Mouse (Mus musculus): ENCODE data around the gene Vsig2. TPM values are rescaled to one million over a fixed set of nuclear protein-coding genes. Genes with fewer than 3 reads are reported as not detected.

Vsig2 gene
- not detected for polyA plus RNA-seq (2012; fragmentation: generic; extraction: Trizol)

GRCm38 (mm10) chr9:37539170-37540025, at the start of gene Vsig2:
TSS of gene Vsig2 (plus strand) at chr9:37539255.
- no peaks in the 10 kb centered on the region for H3K79me2 ChIP-seq (ENCODE audit: control insufficient read depth, insufficient read depth)
- H3K36me3 ChIP-seq (ENCODE audit: control insufficient read depth, insufficient read depth) = no peaks in the 10 kb centered on the region
- H3ac ChIP-seq (ENCODE audit: control insufficient read depth, insufficient read length) = no peak within 1 kb of the TSS
- TF ChIP-seq REST (IDR thresholded peaks at IDR 0.05; ENCODE audit: insufficient read depth, insufficient read length) (no peak), POLR2AphosphoS2 (IDR thresholded peaks at IDR 0.05; ENCODE audit: insufficient read length, low read depth) (no peak), CEBPB (IDR thresholded peaks at IDR 0.05; ENCODE audit: insufficient read depth, poor library complexity, severe bottlenecking) (no peak), TCF3 (IDR thresholded peaks at IDR 0.05; ENCODE audit: insufficient read length, low read depth) (no peak), MYOG (IDR thresholded peaks at IDR 0.05; ENCODE audit: control insufficient read depth in 1 of 3, insufficient read depth in 1 of 3, insufficient read length in 2 of 3, low read depth in 2 of 3) (no peak), MYOD1 (IDR thresholded peaks at IDR 0.05; ENCODE audit: control insufficient read depth in 1 of 3, insufficient read length in 2 of 3, low read depth in 2 of 3) (no peak), SRF (IDR thresholded peaks at IDR 0.05; ENCODE audit: control insufficient read depth, insufficient read length, low read depth) (no peak), POLR2A (IDR thresholded peaks at IDR 0.05; ENCODE audit: insufficient read length, low read depth) (no peak), E2F4 (IDR thresholded peaks at IDR 0.05; ENCODE audit: insufficient read depth) (no peak)
- H3K4me2 ChIP-seq (ENCODE audit: low read depth) = no peak within 1 kb of the TSS
- no peaks in the 10 kb centered on the region for H3K27me3 ChIP-seq (ENCODE audit: control insufficient read depth, insufficient read depth, insufficient read length)
- no peak within 1 kb of the TSS for H3K4me3 ChIP-seq

DNA sequence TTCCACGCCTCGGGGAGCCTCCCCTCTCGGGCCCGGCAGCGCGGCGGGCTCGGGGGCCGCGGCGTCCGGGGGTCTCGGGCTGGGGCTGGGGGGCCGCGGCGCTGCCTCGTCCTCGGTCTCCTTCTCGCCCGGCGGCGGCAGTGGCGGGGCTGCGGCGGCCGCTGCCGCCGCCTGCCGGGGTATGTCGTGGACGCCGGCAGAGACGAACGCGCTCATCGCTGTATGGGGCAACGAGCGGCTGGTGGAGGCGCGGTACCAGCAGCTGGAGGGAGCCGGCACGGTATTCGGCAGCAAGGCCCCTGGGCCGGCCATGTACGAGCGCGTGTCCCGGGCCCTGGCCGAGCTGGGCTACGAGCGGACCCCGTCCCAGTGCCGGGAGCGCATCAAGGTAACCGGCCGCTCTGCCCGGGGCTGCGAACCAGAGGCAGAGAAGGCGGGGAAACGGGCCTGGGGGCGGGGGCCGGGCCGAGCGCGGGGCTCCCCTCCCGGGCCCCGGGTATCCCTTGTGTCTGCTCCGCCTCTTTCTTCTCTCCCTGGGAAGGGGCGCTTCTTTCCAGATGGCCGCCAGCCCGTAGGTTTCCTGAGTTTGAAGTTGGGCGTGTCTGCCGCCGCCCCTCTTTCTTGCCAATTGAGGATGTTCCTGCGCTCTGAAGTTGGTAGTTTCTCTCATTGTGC, 49.5 kb upstream of the Vsig2 start:
- H3K27me3 ChIP-seq (ENCODE audit: control insufficient read depth, insufficient read depth, insufficient read length) = no peaks in the 10 kb centered on the region
- TF ChIP-seq MAX (IDR thresholded peaks at IDR 0.05; ENCODE audit: low read depth) (no peak), MYOG (IDR thresholded peaks at IDR 0.05; ENCODE audit: control insufficient read depth in 1 of 3, insufficient read depth in 1 of 3, insufficient read length in 2 of 3, low read depth in 2 of 3) (peak in 1 of 3 experiments; percentile 5)
- peak overlapping the region; percentile 95 for H3ac ChIP-seq (ENCODE audit: control insufficient read depth, insufficient read length)
- H3K4me2 ChIP-seq (ENCODE audit: low read depth) = peak overlapping the region; percentile 91
- peaks cover 45% of the 10 kb centered on the region for H3K79me2 ChIP-seq (ENCODE audit: control insufficient read depth, insufficient read depth)
- peak overlapping the region; percentile 73 for H3K4me3 ChIP-seq
- H3K36me3 ChIP-seq (ENCODE audit: control insufficient read depth, insufficient read depth) = no peaks in the 10 kb centered on the region

- H3K4me2 ChIP-seq (ENCODE audit: low read depth) = no peak overlapping the region
- H3K79me2 ChIP-seq (ENCODE audit: control insufficient read depth, insufficient read depth) = peaks cover 95% of the 10 kb centered on the region
- TF ChIP-seq MYOD1 (IDR thresholded peaks at IDR 0.05; ENCODE audit: control insufficient read depth in 1 of 3, insufficient read length in 2 of 3, low read depth in 2 of 3) = no peak
- TF ChIP-seq MAX (IDR thresholded peaks at IDR 0.05; ENCODE audit: low read depth) = no peak
- TF ChIP-seq E2F4 (IDR thresholded peaks at IDR 0.05; ENCODE audit: insufficient read depth) = no peak
- no peak for TF ChIP-seq POLR2A (IDR thresholded peaks at IDR 0.05; ENCODE audit: insufficient read length, low read depth)
- TF ChIP-seq USF1 (IDR thresholded peaks at IDR 0.05; ENCODE audit: low read depth) = no peak
- TF ChIP-seq MYOG (IDR thresholded peaks at IDR 0.05; ENCODE audit: control insufficient read depth in 1 of 3, insufficient read depth in 1 of 3, insufficient read length in 2 of 3, low read depth in 2 of 3) = no peak
- no peak for TF ChIP-seq TCF12 (IDR thresholded peaks at IDR 0.05; ENCODE audit: insufficient read depth, poor library complexity, severe bottlenecking)
- no peak for TF ChIP-seq POLR2AphosphoS2 (IDR thresholded peaks at IDR 0.05; ENCODE audit: insufficient read length, low read depth)
- H3K36me3 ChIP-seq (ENCODE audit: control insufficient read depth, insufficient read depth) = no peaks in the 10 kb centered on the region
- no peak overlapping the region for H3ac ChIP-seq (ENCODE audit: control insufficient read depth, insufficient read length)
- H3K27me3 ChIP-seq (ENCODE audit: control insufficient read depth, insufficient read depth, insufficient read length) = no peaks in the 10 kb centered on the region
- no peak overlapping the region for H3K4me3 ChIP-seq
Observed at GRCm38 (mm10) chr9:37495761-37496160, 43.3 kb upstream of the Vsig2 start.

DNA sequence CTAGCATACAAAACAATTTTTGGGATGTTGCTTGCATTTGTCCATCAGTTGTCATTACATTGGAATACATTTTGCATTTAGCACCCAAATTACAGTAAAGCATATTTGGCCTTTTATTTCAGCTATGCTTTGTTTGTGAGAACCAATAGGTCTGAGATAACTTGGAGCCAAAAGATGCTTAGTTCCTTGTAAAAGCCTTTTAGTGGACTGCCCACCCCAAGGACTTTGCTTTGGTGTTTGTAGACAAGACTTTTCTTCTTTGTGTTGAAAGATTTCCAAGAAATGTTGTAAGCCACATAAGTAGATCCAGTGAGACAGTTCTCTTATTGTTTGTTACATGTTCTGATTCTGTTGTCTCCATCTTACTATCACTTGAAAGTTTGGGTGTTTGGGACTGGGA, 42.7 kb upstream of the Vsig2 start:
- Histone ChIP-seq H3K4me2 (ENCODE audit: low read depth) (no peak overlapping the region), H3K36me3 (ENCODE audit: control insufficient read depth, insufficient read depth) (no peaks in the 10 kb centered on the region), H3ac (ENCODE audit: control insufficient read depth, insufficient read length) (no peak overlapping the region), H3K27me3 (ENCODE audit: control insufficient read depth, insufficient read depth, insufficient read length) (no peaks in the 10 kb centered on the region), H3K79me2 (ENCODE audit: control insufficient read depth, insufficient read depth) (peaks cover 91% of the 10 kb centered on the region), H3K4me3 (no peak overlapping the region)
- TF ChIP-seq REST (IDR thresholded peaks at IDR 0.05; ENCODE audit: insufficient read depth, insufficient read length) (no peak), CEBPB (IDR thresholded peaks at IDR 0.05; ENCODE audit: insufficient read depth, poor library complexity, severe bottlenecking) (no peak), TCF12 (IDR thresholded peaks at IDR 0.05; ENCODE audit: insufficient read depth, poor library complexity, severe bottlenecking) (no peak), TCF3 (IDR thresholded peaks at IDR 0.05; ENCODE audit: insufficient read length, low read depth) (no peak), SRF (IDR thresholded peaks at IDR 0.05; ENCODE audit: control insufficient read depth, insufficient read length, low read depth) (no peak), POLR2AphosphoS2 (IDR thresholded peaks at IDR 0.05; ENCODE audit: insufficient read length, low read depth) (no peak), MYOG (IDR thresholded peaks at IDR 0.05; ENCODE audit: control insufficient read depth in 1 of 3, insufficient read depth in 1 of 3, insufficient read length in 2 of 3, low read depth in 2 of 3) (no peak), MAX (IDR thresholded peaks at IDR 0.05; ENCODE audit: low read depth) (no peak), MYOD1 (IDR thresholded peaks at IDR 0.05; ENCODE audit: control insufficient read depth in 1 of 3, insufficient read length in 2 of 3, low read depth in 2 of 3) (no peak), USF1 (IDR thresholded peaks at IDR 0.05; ENCODE audit: low read depth) (no peak), POLR2A (IDR thresholded peaks at IDR 0.05; ENCODE audit: insufficient read length, low read depth) (no peak), E2F4 (IDR thresholded peaks at IDR 0.05; ENCODE audit: insufficient read depth) (no peak)

Measured in myocyte (in vitro differentiated cells).